Mouse (Mus musculus): Measurements from ENCODE around the gene Taf3. TPM values are rescaled to one million over a fixed set of nuclear protein-coding genes. Genes with fewer than 3 reads are reported as not detected.
A peak's percentile ranks its signal among the peaks of the same experiment; 100 is the strongest.

Gene Taf3
- total RNA-seq, 4 experiments from 2014 or later = 13.1 to 16.2 (median 14.9) TPM

- no peak for DNase-seq (ENCODE audit: low spot score in 2 of 2)
These were observed 157.5 kb downstream of the Taf3 start for GRCm38 (mm10) chr2:9890906-9891305.

GRCm38 (mm10) chr2:9890251-9890650 is 158.1 kb downstream of the Taf3 start:
- no peak for DNase-seq (ENCODE audit: low spot score in 2 of 2)

- no peak for DNase-seq (ENCODE audit: low spot score in 2 of 2)
These were observed 158.7 kb downstream of the Taf3 start, which contains the start of gene Gata3 for GRCm38 (mm10) chr2:9889651-9890183. Gata3 (minus strand) TSS chr2:9890034.

- no peak for DNase-seq (ENCODE audit: low spot score in 2 of 2)
These were observed 159.3 kb downstream of the Taf3 start, which contains the start of gene 9230102O04Rik for GRCm38 (mm10) chr2:9888913-9889650. 9230102O04Rik (minus strand) TSS chr2:9889540.

- DNase-seq (ENCODE audit: low spot score in 2 of 2) = no peak
These were observed 160.8 kb downstream of the Taf3 start for GRCm38 (mm10) chr2:9887636-9888035.

GRCm38 (mm10) chr2:9886921-9887610 is 161.3 kb downstream of the Taf3 start:
- DNase-seq (ENCODE audit: low spot score in 2 of 2) = no peak

- no peak for DNase-seq (ENCODE audit: low spot score in 2 of 2)
These were observed 162.4 kb downstream of the Taf3 start for GRCm38 (mm10) chr2:9886031-9886430.

- DNase-seq (ENCODE audit: low spot score in 2 of 2) = no peak
These were observed 163.1 kb downstream of the Taf3 start for GRCm38 (mm10) chr2:9885217-9885770.

- DNase-seq (ENCODE audit: low spot score in 2 of 2) = no peak
These were observed 163.7 kb downstream of the Taf3 start for GRCm38 (mm10) chr2:9884533-9885216.

- no peak for DNase-seq (ENCODE audit: low spot score in 2 of 2)
These were observed 164.4 kb downstream of the Taf3 start for GRCm38 (mm10) chr2:9883803-9884532.

- no peak for DNase-seq (ENCODE audit: low spot score in 2 of 2)
These were observed 165.2 kb downstream of the Taf3 start for GRCm38 (mm10) chr2:9882926-9883802.

- no peak for DNase-seq (ENCODE audit: low spot score in 2 of 2)
These were observed 165.9 kb downstream of the Taf3 start for GRCm38 (mm10) chr2:9882371-9882925.

GRCm38 (mm10) chr2:9881611-9882023 is 166.8 kb downstream of the Taf3 start:
- DNase-seq (ENCODE audit: low spot score in 2 of 2) = no peak

GRCm38 (mm10) chr2:9881051-9881591 is 167.3 kb downstream of the Taf3 start, which contains the start of gene 4930412O13Rik:
4930412O13Rik (plus strand) TSS chr2:9881252.
- no peak for DNase-seq (ENCODE audit: low spot score in 2 of 2)

GRCm38 (mm10) chr2:9880271-9880670 is 168.1 kb downstream of the Taf3 start:
- no peak for DNase-seq (ENCODE audit: low spot score in 2 of 2)

GRCm38 (mm10) chr2:9879493-9879892 is 168.9 kb downstream of the Taf3 start:
- DNase-seq (ENCODE audit: low spot score in 2 of 2) = peak in 1 of 2 experiments; percentile 19

- DNase-seq (ENCODE audit: low spot score in 2 of 2) = no peak
These were observed 169.3 kb downstream of the Taf3 start for GRCm38 (mm10) chr2:9879092-9879491.

- no peak for DNase-seq (ENCODE audit: low spot score in 2 of 2)
These were observed 169.8 kb downstream of the Taf3 start for GRCm38 (mm10) chr2:9878564-9879081.
